Mouse (Mus musculus): ENCODE measurements at regions not wholly inside any gene's neighbourhood (a gene's known extent, or its start where the extent isn't known, plus 50 kb on each side); places are given as distances from the start of the nearest gene placed in this dataset.

- 61% methylated on average over 3 of the region's 3 CpGs for WGBS
- no peak overlapping the region for H3K27ac ChIP-seq (ENCODE audit: low read depth, low read length)
These were observed 432.5 kb upstream of the Adamts16 start for GRCm38 (mm10) chr13:71274139-71274538.

GRCm38 (mm10) chr13:71273485-71273884 is 431.9 kb upstream of the Adamts16 start:
- Histone ChIP-seq H3K4me3 (ENCODE audit: low read length) (no peak overlapping the region), H3K27ac (ENCODE audit: low read depth, low read length) (no peak overlapping the region), H3K4me1 (ENCODE audit: control insufficient read depth, insufficient read depth, low read depth, low read length) (no peaks in the 10 kb centered on the region), H3K9me3 (ENCODE audit: control insufficient read depth, low read length) (no peaks in the 10 kb centered on the region), H3K9ac (ENCODE audit: low read depth, low read length) (no peak overlapping the region), H3K36me3 (ENCODE audit: control insufficient read depth, insufficient read depth, low read length) (no peaks in the 10 kb centered on the region), H3K27me3 (replicated peaks; ENCODE audit: control insufficient read depth, insufficient read depth, low read length) (no peaks in the 10 kb centered on the region), H3K4me2 (ENCODE audit: low read length) (no peak overlapping the region)
- ATAC-seq = no peak
- WGBS = 85% methylated on average over 5 of the region's 5 CpGs

More at GRCm38 (mm10) chr13:71274139-71274538, 432.5 kb upstream of the Adamts16 start:
- Histone ChIP-seq H3K9me3 (ENCODE audit: control insufficient read depth, low read length) (no peaks in the 10 kb centered on the region), H3K36me3 (ENCODE audit: control insufficient read depth, insufficient read depth, low read length) (no peaks in the 10 kb centered on the region), H3K4me2 (ENCODE audit: low read length) (no peak overlapping the region), H3K27me3 (replicated peaks; ENCODE audit: control insufficient read depth, insufficient read depth, low read length) (no peaks in the 10 kb centered on the region), H3K9ac (ENCODE audit: low read depth, low read length) (no peak overlapping the region), H3K4me3 (ENCODE audit: low read length) (no peak overlapping the region), H3K4me1 (ENCODE audit: control insufficient read depth, insufficient read depth, low read depth, low read length) (no peaks in the 10 kb centered on the region)
- no peak for ATAC-seq

GRCm38 (mm10) chr13:71273067-71273466 is 431.5 kb upstream of the Adamts16 start:
- ATAC-seq = no peak
- no peak overlapping the region for H3K27ac ChIP-seq (ENCODE audit: low read depth, low read length)
- H3K9me3 ChIP-seq (ENCODE audit: control insufficient read depth, low read length) = no peaks in the 10 kb centered on the region
- no peak overlapping the region for H3K9ac ChIP-seq (ENCODE audit: low read depth, low read length)
- H3K4me3 ChIP-seq (ENCODE audit: low read length) = no peak overlapping the region
- no peaks in the 10 kb centered on the region for H3K36me3 ChIP-seq (ENCODE audit: control insufficient read depth, insufficient read depth, low read length)
- H3K4me2 ChIP-seq (ENCODE audit: low read length) = no peak overlapping the region
- H3K4me1 ChIP-seq (ENCODE audit: control insufficient read depth, insufficient read depth, low read depth, low read length) = no peaks in the 10 kb centered on the region
- WGBS = 70% methylated on average over 1 of the region's 1 CpGs
- H3K27me3 ChIP-seq (replicated peaks; ENCODE audit: control insufficient read depth, insufficient read depth, low read length) = no peaks in the 10 kb centered on the region

- no peaks in the 10 kb centered on the region for H3K4me1 ChIP-seq (ENCODE audit: control insufficient read depth, insufficient read depth, low read depth, low read length)
- H3K4me3 ChIP-seq (ENCODE audit: low read length) = no peak overlapping the region
- no peak overlapping the region for H3K4me2 ChIP-seq (ENCODE audit: low read length)
- no peak overlapping the region for H3K27ac ChIP-seq (ENCODE audit: low read depth, low read length)
- H3K36me3 ChIP-seq (ENCODE audit: control insufficient read depth, insufficient read depth, low read length) = no peaks in the 10 kb centered on the region
- 80% methylated on average over 5 of the region's 5 CpGs for WGBS
- no peak for ATAC-seq
- no peaks in the 10 kb centered on the region for H3K27me3 ChIP-seq (replicated peaks; ENCODE audit: control insufficient read depth, insufficient read depth, low read length)
- H3K9ac ChIP-seq (ENCODE audit: low read depth, low read length) = no peak overlapping the region
- no peaks in the 10 kb centered on the region for H3K9me3 ChIP-seq (ENCODE audit: control insufficient read depth, low read length)
These were observed 430.8 kb upstream of the Adamts16 start for GRCm38 (mm10) chr13:71272431-71272830.

- Histone ChIP-seq H3K9ac (ENCODE audit: low read depth, low read length) (no peak overlapping the region), H3K4me2 (ENCODE audit: low read length) (no peak overlapping the region), H3K9me3 (ENCODE audit: control insufficient read depth, low read length) (no peaks in the 10 kb centered on the region), H3K36me3 (ENCODE audit: control insufficient read depth, insufficient read depth, low read length) (no peaks in the 10 kb centered on the region), H3K27me3 (replicated peaks; ENCODE audit: control insufficient read depth, insufficient read depth, low read length) (no peaks in the 10 kb centered on the region), H3K4me1 (ENCODE audit: control insufficient read depth, insufficient read depth, low read depth, low read length) (no peaks in the 10 kb centered on the region), H3K4me3 (ENCODE audit: low read length) (no peak overlapping the region), H3K27ac (ENCODE audit: low read depth, low read length) (no peak overlapping the region)
- 74% methylated on average over 6 of the region's 6 CpGs for WGBS
- ATAC-seq = no peak
These were observed 430.3 kb upstream of the Adamts16 start for GRCm38 (mm10) chr13:71271727-71272418.

- no peak for ATAC-seq
- Histone ChIP-seq H3K9me3 (ENCODE audit: control insufficient read depth, low read length) (no peaks in the 10 kb centered on the region), H3K4me3 (ENCODE audit: low read length) (no peak overlapping the region), H3K27ac (ENCODE audit: low read depth, low read length) (no peak overlapping the region), H3K4me1 (ENCODE audit: control insufficient read depth, insufficient read depth, low read depth, low read length) (no peaks in the 10 kb centered on the region), H3K4me2 (ENCODE audit: low read length) (no peak overlapping the region), H3K36me3 (ENCODE audit: control insufficient read depth, insufficient read depth, low read length) (no peaks in the 10 kb centered on the region), H3K27me3 (replicated peaks; ENCODE audit: control insufficient read depth, insufficient read depth, low read length) (no peaks in the 10 kb centered on the region), H3K9ac (ENCODE audit: low read depth, low read length) (no peak overlapping the region)
- 72% methylated on average over 8 of the region's 8 CpGs for WGBS
These were observed 428.8 kb upstream of the Adamts16 start for GRCm38 (mm10) chr13:71270370-71270769.

- Histone ChIP-seq H3K27ac (ENCODE audit: low read depth, low read length) (no peak overlapping the region), H3K4me3 (ENCODE audit: low read length) (no peak overlapping the region), H3K4me2 (ENCODE audit: low read length) (no peak overlapping the region), H3K9me3 (ENCODE audit: control insufficient read depth, low read length) (no peaks in the 10 kb centered on the region), H3K27me3 (replicated peaks; ENCODE audit: control insufficient read depth, insufficient read depth, low read length) (no peaks in the 10 kb centered on the region), H3K4me1 (ENCODE audit: control insufficient read depth, insufficient read depth, low read depth, low read length) (no peaks in the 10 kb centered on the region), H3K9ac (ENCODE audit: low read depth, low read length) (no peak overlapping the region), H3K36me3 (ENCODE audit: control insufficient read depth, insufficient read depth, low read length) (no peaks in the 10 kb centered on the region)
- ATAC-seq = no peak
- WGBS = 80% methylated on average over 2 of the region's 2 CpGs
These were observed 427.9 kb upstream of the Adamts16 start for GRCm38 (mm10) chr13:71269496-71269895.

- H3K4me1 ChIP-seq (ENCODE audit: control insufficient read depth, insufficient read depth, low read depth, low read length) = no peaks in the 10 kb centered on the region
- no peaks in the 10 kb centered on the region for H3K27me3 ChIP-seq (replicated peaks; ENCODE audit: control insufficient read depth, insufficient read depth, low read length)
- peak overlapping the region; percentile 45 for H3K4me2 ChIP-seq (ENCODE audit: low read length)
- 0 out of 2 replicates have a peak, but pooled peaks have one; percentile 4 for ATAC-seq
- H3K4me3 ChIP-seq (ENCODE audit: low read length) = peak overlapping the region; percentile 19
- WGBS = 52% methylated on average over 16 of the region's 16 CpGs
- no peaks in the 10 kb centered on the region for H3K36me3 ChIP-seq (ENCODE audit: control insufficient read depth, insufficient read depth, low read length)
- H3K27ac ChIP-seq (ENCODE audit: low read depth, low read length) = no peak overlapping the region
- peak overlapping the region; percentile 18; the same call in 1 of the 2 replicates for H3K9ac ChIP-seq (ENCODE audit: low read depth, low read length)
- H3K9me3 ChIP-seq (ENCODE audit: control insufficient read depth, low read length) = no peaks in the 10 kb centered on the region
These were observed 421.8 kb upstream of the Adamts16 start for GRCm38 (mm10) chr13:71263315-71263878.

GRCm38 (mm10) chr13:71262575-71263295 is 421.1 kb upstream of the Adamts16 start:
- H3K4me1 ChIP-seq (ENCODE audit: control insufficient read depth, insufficient read depth, low read depth, low read length) = no peaks in the 10 kb centered on the region
- ATAC-seq = no peak
- 72% methylated on average over 10 of the region's 10 CpGs for WGBS

More at GRCm38 (mm10) chr13:71262575-71263295, 421.1 kb upstream of the Adamts16 start:
- Histone ChIP-seq H3K27me3 (replicated peaks; ENCODE audit: control insufficient read depth, insufficient read depth, low read length) (no peaks in the 10 kb centered on the region), H3K9me3 (ENCODE audit: control insufficient read depth, low read length) (no peaks in the 10 kb centered on the region), H3K27ac (ENCODE audit: low read depth, low read length) (no peak overlapping the region), H3K4me2 (ENCODE audit: low read length) (no peak overlapping the region), H3K9ac (ENCODE audit: low read depth, low read length) (no peak overlapping the region), H3K4me3 (ENCODE audit: low read length) (no peak overlapping the region), H3K36me3 (ENCODE audit: control insufficient read depth, insufficient read depth, low read length) (no peaks in the 10 kb centered on the region)

All from hindbrain, embryonic 16.5 days (tissue).